Mouse (Mus musculus) hindbrain, embryonic 14.5 days (tissue): Measurements from ENCODE around the gene Mfsd10. TPM values are rescaled to one million over a fixed set of nuclear protein-coding genes. Genes with fewer than 3 reads are reported as not detected.
"Not testable (repeated sequence)": the region's sequence is repeated elsewhere in the genome, so short reads cannot be mapped to it uniquely, and the experiment has no call there.

Experiments used
- ATAC-seq: fragments of 200-750 bp; cut with Nextera tagmentation; 2 replicates; pipeline ENCODE4 v1.8.0; 2017; ENCODE audit warnings: moderate number of reproducible peaks, mild to moderate bottlenecking, moderate TSS enrichment, moderate library complexity; ENCODE audit not compliant: low FRiP score
- DNase-seq: peaks from one replicate; pipeline ENCODE4 v3.0.0-alpha.2; 2015; ENCODE audit warnings: low spot score
- H3K27ac ChIP-seq: fragments of 300-500 bp; sonication (generic); 2 replicates; pipeline ENCODE4 v1.5.1; 2014; ENCODE audit warnings: mild to moderate bottlenecking, moderate library complexity
- H3K27me3 ChIP-seq: fragments of 300-500 bp; sonication (generic); 2 replicates; pipeline ENCODE4 v1.6.1; 2014; ENCODE audit warnings: mild to moderate bottlenecking, low read length, mixed read lengths; ENCODE audit not compliant: control insufficient read depth, insufficient read depth
- H3K36me3 ChIP-seq: fragments of 300-500 bp; sonication (generic); replicated peaks from 2 replicates; pipeline ENCODE4 v1.6.1; 2014; ENCODE audit not compliant: control insufficient read depth, insufficient read depth
- H3K4me1 ChIP-seq: fragments of 300-500 bp; sonication (generic); replicated peaks from 2 replicates; pipeline ENCODE4 v1.6.1; 2014; ENCODE audit warnings: antibody characterized with exemption, low read length, mixed read lengths; ENCODE audit not compliant: control insufficient read depth, insufficient read depth
- H3K4me2 ChIP-seq: fragments of 300-500 bp; sonication (generic); replicated peaks from 2 replicates; pipeline ENCODE4 v1.6.1; 2014; ENCODE audit warnings: mild to moderate bottlenecking, moderate library complexity
- H3K4me3 ChIP-seq: fragments of 300-500 bp; sonication (generic); replicated peaks from 2 replicates; pipeline ENCODE4 v1.5.1; 2014; ENCODE audit warnings: mild to moderate bottlenecking, low read length
- H3K9ac ChIP-seq: fragments of 300-500 bp; sonication (generic); 2 replicates; pipeline ENCODE4 v1.6.1; 2014
- H3K9me3 ChIP-seq: fragments of 300-500 bp; sonication (generic); 2 replicates; pipeline ENCODE4 v1.6.1; 2016; ENCODE audit warnings: low read length; ENCODE audit not compliant: control insufficient read depth
- WGBS: fragments of 180-500 bp; shearing (Covaris S2); extraction: QIAGEN DNeasy Blood & Tissue Kit; methylation state at CpG from one replicate; pipeline ENCODE4 v1.1.7; 2014; 5-methylcytosine and 5-hydroxymethylcytosine counted together
- polyA plus RNA-seq: library from polyadenylated mRNA; unstranded; fragments of >200 nt; fragmentation: Nextera tagmentation; extraction: Ambion mirVana; gene quantifications from 2 replicates; pipeline ENCODE4 v1.2.1, GENCODE M21; 2014

The Mfsd10 gene
- polyA plus RNA-seq, 1 experiment from 2014 or later = 70.3 TPM

DNA sequence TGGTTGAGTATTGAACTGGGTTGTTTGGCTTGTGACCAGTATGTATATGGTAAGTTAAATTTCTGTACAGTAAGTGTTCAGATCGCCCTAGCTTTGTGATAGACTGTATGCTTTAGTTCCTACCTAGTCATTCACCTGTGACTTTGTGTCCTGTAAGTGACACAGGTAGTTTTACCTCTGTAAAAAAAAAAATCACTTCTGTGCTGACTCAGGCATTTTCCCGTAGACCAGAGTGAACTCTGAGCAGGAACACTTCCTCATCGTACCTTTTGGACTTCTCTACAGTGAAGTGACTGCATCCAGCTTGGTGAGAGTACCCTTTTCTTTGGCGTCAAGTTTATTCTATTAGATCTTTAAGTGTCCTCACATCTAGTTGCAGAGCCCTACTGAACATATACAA is 27.0 kb downstream of the Mfsd10 start:
- Histone ChIP-seq H3K4me1 (no peaks in the 10 kb centered on the region), H3K4me3 (no peak overlapping the region), H3K9me3 (no peaks in the 10 kb centered on the region), H3K36me3 (peaks cover 86% of the 10 kb centered on the region), H3K27ac (no peak overlapping the region), H3K4me2 (no peak overlapping the region), H3K9ac (no peak overlapping the region), H3K27me3 (no peaks in the 10 kb centered on the region)
- ATAC-seq = no peak
- DNase-seq = no peak
- 93% methylated on average over 4 of the region's 4 CpGs for WGBS

DNA sequence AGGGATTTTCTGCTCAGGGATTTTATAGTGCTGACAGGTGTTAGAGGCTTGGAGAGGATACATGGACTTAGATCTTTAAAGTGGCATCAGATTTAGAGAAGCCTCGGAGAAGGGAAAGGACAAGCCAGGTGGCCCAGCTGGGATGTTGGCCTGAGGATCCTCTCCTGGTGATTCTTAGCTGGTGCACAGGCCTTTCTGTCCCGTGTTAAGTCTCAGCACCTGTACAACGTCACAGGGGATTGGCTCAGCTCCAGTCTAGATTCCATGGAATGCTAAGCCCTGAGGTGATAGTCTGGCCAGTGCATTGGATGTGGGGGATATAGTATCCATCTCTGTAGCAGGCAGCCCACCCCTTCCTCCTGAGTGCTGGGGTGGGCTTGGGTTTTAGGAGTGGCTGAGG is 28.8 kb downstream of the Mfsd10 start:
- peaks cover 82% of the 10 kb centered on the region for H3K36me3 ChIP-seq
- ATAC-seq (no peak), DNase-seq (no peak)
- H3K4me1 ChIP-seq = no peaks in the 10 kb centered on the region
- 86% methylated on average over 3 of the region's 3 CpGs for WGBS
- H3K27me3 ChIP-seq = no peaks in the 10 kb centered on the region
- no peak overlapping the region for H3K4me3 ChIP-seq
- no peak overlapping the region for H3K9ac ChIP-seq
- no peaks in the 10 kb centered on the region for H3K9me3 ChIP-seq
- no peak overlapping the region for H3K4me2 ChIP-seq
- no peak overlapping the region for H3K27ac ChIP-seq

DNA sequence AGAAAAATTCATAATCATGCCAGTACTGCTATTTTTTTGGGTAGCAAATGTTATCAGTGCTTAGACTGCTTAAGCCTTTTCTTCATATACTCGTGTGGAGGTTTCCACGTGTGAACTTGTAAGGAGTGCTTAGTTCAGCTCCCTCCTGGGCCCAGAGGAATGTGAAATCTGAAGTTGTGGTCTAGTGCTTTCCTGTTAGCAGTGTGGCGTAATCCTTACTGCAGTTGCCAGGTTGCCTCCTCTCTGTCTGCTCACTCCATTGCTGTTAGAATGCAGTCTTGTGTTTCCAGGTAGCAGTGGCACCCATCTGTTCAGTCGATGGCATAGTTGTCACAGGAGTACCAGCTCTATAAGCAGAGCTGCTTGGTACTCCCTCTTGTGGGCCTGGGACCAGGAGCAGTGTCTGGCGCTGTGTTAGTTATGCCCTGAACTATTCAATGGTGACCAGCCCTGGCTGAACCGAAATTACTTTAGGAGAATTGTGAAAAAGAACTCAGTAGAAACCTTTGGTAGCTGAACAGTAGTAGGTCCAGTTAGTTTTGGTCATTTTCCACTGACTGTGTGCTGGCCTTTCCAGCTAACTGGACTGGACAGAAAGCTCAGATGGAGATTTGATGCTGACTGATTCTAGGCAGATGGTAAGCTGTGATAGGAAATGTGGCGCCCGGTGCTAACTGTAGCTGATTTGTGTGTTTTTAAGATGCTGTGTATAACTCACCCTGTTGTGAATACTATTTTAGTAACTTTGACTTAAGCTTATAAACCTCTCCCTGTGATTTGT is 29.7 kb downstream of the Mfsd10 start:
- H3K4me2 ChIP-seq = no peak overlapping the region
- peaks cover 82% of the 10 kb centered on the region for H3K36me3 ChIP-seq
- DNase-seq = no peak
- 88% methylated on average over 8 of the region's 8 CpGs for WGBS
- H3K4me1 ChIP-seq = no peaks in the 10 kb centered on the region
- no peak for ATAC-seq
- H3K27me3 ChIP-seq = no peaks in the 10 kb centered on the region
- H3K9me3 ChIP-seq = no peaks in the 10 kb centered on the region
- no peak overlapping the region for H3K4me3 ChIP-seq
- no peak overlapping the region for H3K9ac ChIP-seq
- H3K27ac ChIP-seq = no peak overlapping the region

DNA sequence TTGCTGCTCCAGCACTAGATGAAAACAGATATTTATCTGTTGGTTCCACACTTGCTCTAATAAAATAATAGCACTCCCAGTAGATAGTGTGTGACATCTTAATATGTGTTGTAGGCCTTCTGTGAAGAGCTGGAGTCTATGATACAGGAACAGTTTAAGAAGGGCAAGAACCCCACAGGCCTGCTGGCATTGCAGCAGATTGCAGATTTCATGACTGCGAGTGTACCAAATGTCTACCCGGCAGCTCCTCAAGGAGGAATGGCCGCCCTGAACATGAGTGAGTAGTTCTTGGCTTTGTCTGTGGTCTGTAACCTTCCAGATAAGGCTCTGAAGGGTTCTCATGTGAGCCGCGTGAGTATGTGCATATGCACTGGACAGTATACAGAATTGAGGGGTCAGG is 32.4 kb downstream of the Mfsd10 start:
- WGBS = 97% methylated on average over 5 of the region's 5 CpGs
- Histone ChIP-seq H3K4me1 (no peaks in the 10 kb centered on the region), H3K4me3 (no peak overlapping the region), H3K4me2 (no peak overlapping the region), H3K27ac (no peak overlapping the region), H3K36me3 (peaks cover 81% of the 10 kb centered on the region), H3K9me3 (no peaks in the 10 kb centered on the region), H3K9ac (no peak overlapping the region), H3K27me3 (no peaks in the 10 kb centered on the region)
- DNase-seq = no peak
- ATAC-seq = no peak

DNA sequence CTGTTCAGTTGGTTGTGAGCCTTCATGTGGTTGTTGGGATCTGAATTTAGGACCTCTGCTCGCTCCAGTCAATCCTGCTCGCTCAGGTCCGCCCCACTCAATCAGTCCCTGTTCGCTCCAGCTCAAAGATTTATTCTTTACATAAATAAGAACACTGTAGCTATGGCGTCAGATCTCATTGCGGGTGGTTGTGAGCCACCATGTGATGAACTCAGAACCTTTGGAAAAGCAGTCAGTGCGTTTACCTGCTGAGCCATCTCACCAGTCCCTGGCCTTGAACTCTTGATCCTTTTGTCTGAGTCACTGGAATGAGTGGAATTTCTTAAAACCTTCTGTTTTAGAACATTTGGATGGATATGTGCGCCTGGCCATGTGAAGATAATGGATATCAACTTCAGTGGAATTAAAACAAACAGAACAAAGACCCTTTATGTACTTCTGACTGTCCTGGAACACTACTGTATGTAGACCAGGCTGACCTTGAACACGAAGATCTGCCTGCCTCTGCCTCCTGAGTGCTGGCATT is 43.7 kb downstream of the Mfsd10 start:
- Histone ChIP-seq H3K9ac (no peak overlapping the region), H3K9me3 (no peaks in the 10 kb centered on the region), H3K4me2 (no peak overlapping the region), H3K36me3 (peaks cover 4% of the 10 kb centered on the region; the same call in 1 of the 2 replicates), H3K4me3 (no peak overlapping the region), H3K27ac (no peak overlapping the region), H3K4me1 (no peaks in the 10 kb centered on the region; the same call in 1 of the 2 replicates), H3K27me3 (no peaks in the 10 kb centered on the region)
- 96% methylated on average over 9 of the region's 9 CpGs for WGBS
- DNase-seq (no peak), ATAC-seq (no peak)

DNA sequence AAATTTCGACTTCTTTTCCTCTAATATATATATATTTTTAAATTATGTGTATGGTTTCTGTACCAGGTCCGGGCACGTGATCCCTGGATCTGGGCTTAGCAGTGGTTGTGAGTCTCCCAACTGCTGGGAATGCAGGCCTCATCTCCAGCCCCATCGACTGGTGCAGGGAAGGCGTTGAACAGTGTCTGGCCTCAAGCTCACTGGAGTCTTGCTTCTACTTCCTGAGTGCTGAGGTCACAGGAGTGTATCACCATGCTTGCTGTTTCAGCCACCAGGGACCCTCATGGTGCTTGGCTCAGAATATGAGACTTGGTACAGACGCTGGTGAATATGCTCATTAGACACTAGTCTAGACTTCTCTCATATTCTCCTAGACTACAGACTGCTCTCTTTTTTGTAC is 44.3 kb downstream of the Mfsd10 start:
- DNase-seq = no peak
- 96% methylated on average over 6 of the region's 6 CpGs for WGBS
- no peak for ATAC-seq
- Histone ChIP-seq H3K27me3 (no peaks in the 10 kb centered on the region), H3K4me3 (no peak overlapping the region), H3K9me3 (no peaks in the 10 kb centered on the region), H3K36me3 (no peaks in the 10 kb centered on the region), H3K27ac (no peak overlapping the region), H3K9ac (no peak overlapping the region), H3K4me1 (no peaks in the 10 kb centered on the region; the same call in 1 of the 2 replicates), H3K4me2 (no peak overlapping the region)

DNA sequence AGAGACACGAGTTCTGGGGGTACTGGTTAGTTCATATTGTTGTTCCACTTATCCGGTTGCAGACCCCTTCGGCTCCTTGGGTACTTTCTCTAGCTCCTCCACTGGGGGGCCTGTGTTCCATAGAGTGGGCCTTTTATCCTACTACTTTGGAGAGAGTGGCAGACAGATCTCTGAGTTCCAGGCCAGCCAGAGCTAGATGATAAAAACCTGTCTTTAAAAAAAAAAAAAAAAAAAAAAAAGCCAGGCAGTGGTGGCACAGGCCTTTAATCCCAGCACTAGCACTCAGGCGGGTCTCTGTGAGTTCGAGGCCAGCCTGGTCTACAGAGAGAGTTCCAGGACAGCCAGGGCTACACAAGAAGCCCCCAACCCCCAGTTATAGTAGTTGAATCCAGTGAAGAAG is 44.8 kb downstream of the Mfsd10 start:
- 82% methylated on average over 5 of the region's 5 CpGs for WGBS
- not testable (repeated sequence) for H3K9me3 ChIP-seq, H3K4me1 ChIP-seq, H3K27ac ChIP-seq, H3K36me3 ChIP-seq, H3K4me2 ChIP-seq, H3K27me3 ChIP-seq, H3K4me3 ChIP-seq, H3K9ac ChIP-seq, ATAC-seq, DNase-seq

DNA sequence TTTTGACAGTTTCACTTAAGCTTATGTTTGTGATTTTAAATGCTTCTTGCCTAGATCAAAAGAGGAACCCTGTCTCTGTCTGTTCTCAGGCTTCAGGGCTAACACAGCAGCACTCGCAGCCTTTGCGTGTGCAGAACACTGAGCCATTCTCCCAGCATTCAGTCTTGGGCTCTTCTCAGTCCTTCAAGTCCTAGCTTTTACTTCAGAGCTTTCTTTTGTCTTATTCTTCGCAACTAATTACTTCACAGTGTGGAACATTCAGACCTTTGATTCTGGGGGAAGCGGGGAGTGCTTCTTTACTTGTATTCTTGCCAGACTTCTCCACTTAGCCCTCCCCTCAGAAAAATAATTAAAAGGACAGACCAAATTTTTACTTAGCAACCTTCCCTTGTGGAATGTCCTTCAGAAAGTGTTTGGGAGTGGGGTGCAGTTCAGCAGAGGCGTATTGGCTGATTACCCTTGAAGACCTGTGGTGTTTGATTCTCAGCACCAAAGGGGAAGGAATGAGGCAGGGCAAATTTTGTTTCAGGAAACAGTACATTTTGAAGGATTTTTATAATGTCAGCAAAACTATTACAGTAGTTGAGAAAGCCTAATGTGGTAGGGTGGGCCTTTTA is 45.5 kb downstream of the Mfsd10 start:
- Histone ChIP-seq H3K9ac (no peak overlapping the region), H3K9me3 (no peaks in the 10 kb centered on the region), H3K4me2 (no peak overlapping the region), H3K36me3 (no peaks in the 10 kb centered on the region), H3K4me3 (no peak overlapping the region), H3K4me1 (peaks cover under 1% of the 10 kb centered on the region; the same call in 1 of the 2 replicates), H3K27ac (no peak overlapping the region), H3K27me3 (no peaks in the 10 kb centered on the region)
- DNase-seq (peak; percentile 32), ATAC-seq (no peak; the same call in 1 of the 2 replicates)
- WGBS = 23% methylated on average over 5 of the region's 5 CpGs

DNA sequence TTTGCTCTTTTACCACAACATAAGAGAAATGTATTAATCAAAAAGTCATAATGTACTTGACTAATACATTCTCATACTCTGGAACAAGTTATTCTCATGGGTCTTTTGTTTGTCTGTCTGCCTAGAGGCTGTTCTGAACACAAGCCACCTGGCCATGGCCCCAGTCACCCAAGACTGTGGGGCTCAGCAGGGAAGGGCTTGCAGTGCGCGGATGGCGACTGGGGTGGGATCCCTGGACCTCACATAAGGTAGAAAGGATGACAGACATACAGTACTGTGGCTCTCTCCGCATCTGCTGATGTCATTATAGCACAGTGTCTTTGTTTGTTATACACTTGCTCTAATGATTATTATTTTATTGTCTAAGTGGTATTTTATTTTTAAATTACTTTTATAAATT is 46.3 kb downstream of the Mfsd10 start:
- 39% methylated on average over 4 of the region's 4 CpGs for WGBS
- DNase-seq = no peak
- Histone ChIP-seq H3K27ac (no peak overlapping the region), H3K4me1 (peaks cover 4% of the 10 kb centered on the region; the same call in 1 of the 2 replicates), H3K4me3 (no peak overlapping the region), H3K27me3 (no peaks in the 10 kb centered on the region), H3K4me2 (no peak overlapping the region), H3K9ac (no peak overlapping the region), H3K36me3 (no peaks in the 10 kb centered on the region), H3K9me3 (no peaks in the 10 kb centered on the region)
- no peak for ATAC-seq
